Mouse (Mus musculus) megakaryocyte, embryonic 14.5 days (primary cell): Measurements from ENCODE around the gene Btf3.

Source experiments
- FLI1 ChIP-seq: IDR thresholded peaks from 2 replicates; pipeline ENCODE4 v1.6.1; 2012; ENCODE audit warnings: low read length, inconsistent platforms, mixed read lengths
- GATA1 ChIP-seq: IDR thresholded peaks from 3 replicates; pipeline ENCODE4 v1.6.1; 2012; ENCODE audit warnings: mixed read lengths, low read length, inconsistent platforms, borderline replicate concordance

GRCm38 (mm10) chr13:98298833-98299758 is 17.7 kb downstream of the Btf3 start:
- TF ChIP-seq GATA1 = no peak
- TF ChIP-seq FLI1 = no peak
